Mouse (Mus musculus): ENCODE measurements around the gene Nmnat1. TPM values are rescaled to one million over a fixed set of nuclear protein-coding genes. Genes with fewer than 3 reads are reported as not detected.

The Nmnat1 gene
- polyA plus RNA-seq, 1 experiment from 2014 or later = 7.2 TPM

DNA sequence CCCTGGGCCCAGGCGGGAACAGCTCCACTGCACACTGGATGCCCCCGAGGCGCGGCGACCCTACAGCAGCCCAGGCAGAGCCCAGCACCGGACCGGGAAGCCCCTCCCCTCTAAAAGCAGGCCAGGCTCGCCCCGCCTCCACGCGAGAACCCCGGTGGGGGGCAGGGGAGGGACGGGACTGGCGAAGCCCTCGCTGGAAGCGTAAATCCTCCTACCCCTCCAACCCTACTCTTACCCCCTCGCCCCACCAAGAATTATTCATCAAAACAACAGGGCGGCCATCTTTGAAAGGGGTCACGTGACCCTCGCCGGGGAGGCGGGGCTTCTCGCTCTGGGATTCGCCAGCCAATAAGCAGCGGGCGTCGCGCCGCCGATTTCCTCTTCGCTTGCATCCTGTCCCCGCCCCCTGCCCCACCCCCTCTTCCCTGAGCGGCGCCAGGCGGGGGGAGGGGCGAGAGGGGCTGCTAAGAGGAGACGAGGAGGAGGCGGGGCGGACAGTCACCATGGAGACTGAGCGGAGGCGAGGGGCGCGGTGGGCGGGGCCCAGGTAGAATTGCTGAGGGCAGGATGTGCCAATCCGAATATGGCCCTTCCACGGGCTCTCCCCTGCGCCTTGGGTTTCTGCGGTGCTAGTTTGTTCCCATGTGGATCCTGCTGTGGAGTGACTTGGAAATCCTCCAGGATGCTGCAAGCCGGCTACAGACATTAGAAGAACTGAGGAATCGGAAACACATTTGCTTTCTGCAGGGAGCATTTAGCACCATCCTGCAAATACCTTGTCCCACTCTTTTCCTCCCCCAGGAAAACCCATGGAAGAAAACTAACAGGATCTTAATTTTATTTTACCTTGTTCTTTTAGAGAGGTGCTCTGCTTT is 58.4 kb downstream of the Nmnat1 start, which contains the start of gene Ube4b:
Gene Ube4b, minus strand, starts transcription at position 425 of the 875 bp plus-strand sequence.
- Histone ChIP-seq H3K9me3 (no peaks in the 10 kb centered on the region), H3K27me3 (replicated peaks) (no peaks in the 10 kb centered on the region), H3K9ac (peak within 1 kb of the TSS; percentile 86), H3K4me3 (peak within 1 kb of the TSS; percentile 87), H3K27ac (peak within 1 kb of the TSS; percentile 99), H3K4me1 (peaks cover 26% of the 10 kb centered on the region), H3K36me3 (replicated peaks) (no peaks in the 10 kb centered on the region), H3K4me2 (peak within 1 kb of the TSS; percentile 76)
- peak; percentile 96 for ATAC-seq (replicated peaks)
- WGBS = 0% methylated on average over 44 of the region's 50 CpGs

DNA sequence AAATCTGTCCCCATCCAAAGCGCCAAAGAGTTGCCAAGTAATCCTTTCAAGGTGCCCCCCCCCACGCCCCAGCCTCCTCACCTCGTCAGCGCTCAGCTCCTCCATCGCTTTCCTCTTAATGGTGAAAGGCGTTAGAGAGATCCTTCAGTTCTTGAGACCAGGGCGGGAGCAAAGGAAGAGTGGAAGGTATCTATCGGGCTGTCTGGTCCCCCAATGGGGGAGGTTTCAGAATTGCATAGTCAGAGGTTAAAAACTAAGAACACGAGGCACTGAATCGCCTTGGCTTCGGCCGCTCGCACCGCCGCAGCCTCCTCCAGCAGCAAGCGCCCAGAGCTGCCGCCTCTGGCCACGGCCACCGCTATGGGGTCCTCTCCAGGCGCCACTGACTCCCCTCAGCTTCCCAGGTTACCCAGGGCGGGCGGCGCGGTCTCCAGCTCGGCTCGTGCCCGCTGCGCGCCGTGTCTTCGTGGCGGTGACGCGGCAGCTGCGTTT is 59.2 kb downstream of the Nmnat1 start:
- WGBS = under 1% methylated on average over 35 of the region's 35 CpGs
- ATAC-seq (replicated peaks) = peak; percentile 79

DNA sequence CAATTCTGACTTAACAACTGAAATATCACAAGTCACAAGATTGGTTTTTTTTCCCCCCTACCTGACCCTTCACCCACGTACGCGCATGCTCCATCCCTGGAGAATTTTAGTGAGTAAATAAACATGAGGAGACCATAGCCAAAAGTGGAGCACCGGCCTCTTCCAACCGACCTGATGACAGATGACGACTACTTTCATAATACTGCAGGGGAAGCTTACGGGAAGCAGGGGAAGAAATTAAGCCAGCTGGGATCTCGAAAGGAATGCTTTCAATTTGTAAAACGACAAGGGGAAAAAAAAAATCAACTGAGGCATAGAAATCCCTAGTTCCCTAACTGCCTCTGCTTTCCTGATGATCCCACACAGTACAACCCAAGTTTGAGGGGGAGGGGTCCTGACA is 60.2 kb downstream of the Nmnat1 start:
- ATAC-seq (replicated peaks) = no peak
- H3K27ac ChIP-seq = peak overlapping the region; percentile 42; the same call in 1 of the 2 replicates
- H3K36me3 ChIP-seq (replicated peaks) = no peaks in the 10 kb centered on the region
- H3K4me1 ChIP-seq = peaks cover 31% of the 10 kb centered on the region
- WGBS = under 1% methylated on average over 9 of the region's 9 CpGs
- H3K27me3 ChIP-seq (replicated peaks) = no peaks in the 10 kb centered on the region
- peak overlapping the region; percentile 87 for H3K4me3 ChIP-seq
- no peaks in the 10 kb centered on the region for H3K9me3 ChIP-seq
- peak overlapping the region; percentile 76 for H3K4me2 ChIP-seq
- H3K9ac ChIP-seq = peak overlapping the region; percentile 86; the same call in 1 of the 2 replicates

More for the DNA sequence above, 59.2 kb downstream of the Nmnat1 start:
- H3K27ac ChIP-seq = peak overlapping the region; percentile 99
- H3K9ac ChIP-seq = peak overlapping the region; percentile 86
- peak overlapping the region; percentile 87 for H3K4me3 ChIP-seq
- peak overlapping the region; percentile 76 for H3K4me2 ChIP-seq
- peaks cover 28% of the 10 kb centered on the region for H3K4me1 ChIP-seq
- no peaks in the 10 kb centered on the region for H3K9me3 ChIP-seq
- no peaks in the 10 kb centered on the region for H3K27me3 ChIP-seq (replicated peaks)
- no peaks in the 10 kb centered on the region for H3K36me3 ChIP-seq (replicated peaks)

DNA sequence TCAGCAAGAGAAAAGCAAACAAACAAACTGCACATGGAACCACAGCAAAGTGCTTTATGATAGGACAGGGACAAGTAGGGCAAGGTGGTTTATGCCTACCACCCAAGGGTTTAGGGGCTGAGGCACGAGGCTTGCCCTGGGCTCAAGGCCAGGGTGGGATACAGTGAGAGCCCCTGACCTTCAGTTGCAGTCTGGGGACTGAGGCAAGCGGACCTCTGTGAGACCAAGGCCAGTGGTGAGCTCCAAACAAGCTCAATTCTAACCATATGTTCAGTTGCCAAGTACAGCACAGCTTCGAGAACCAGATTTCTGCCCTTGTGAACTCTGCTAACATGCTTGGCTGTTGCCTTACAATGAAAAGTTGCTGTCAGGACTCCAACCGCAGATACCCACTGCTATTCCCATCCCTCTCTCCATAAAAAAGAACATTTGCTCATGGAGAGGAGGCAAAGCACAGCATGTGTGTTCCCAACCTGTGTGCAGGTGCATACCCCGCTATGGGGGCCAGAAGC is 67.1 kb downstream of the Nmnat1 start:
- peaks cover 46% of the 10 kb centered on the region for H3K4me1 ChIP-seq
- ATAC-seq (replicated peaks) = no peak
- WGBS = 84% methylated on average over 5 of the region's 5 CpGs

More for the DNA sequence above, 67.1 kb downstream of the Nmnat1 start:
- Histone ChIP-seq H3K9me3 (no peaks in the 10 kb centered on the region), H3K27me3 (replicated peaks) (no peaks in the 10 kb centered on the region), H3K9ac (no peak overlapping the region), H3K36me3 (replicated peaks) (no peaks in the 10 kb centered on the region), H3K4me2 (no peak overlapping the region), H3K27ac (no peak overlapping the region), H3K4me3 (no peak overlapping the region)

Other genes with a start within 250 kb of the Nmnat1 start
- 147 and 154 TPM in 2 replicates for gene Kif1b, start 177.5 kb downstream of the Nmnat1 start, polyA plus RNA-seq (2015; fragmentation: Nextera tagmentation; extraction: Ambion mirVana)
- gene Ube4b, start 58.5 kb downstream of the Nmnat1 start, polyA plus RNA-seq (2015; fragmentation: Nextera tagmentation; extraction: Ambion mirVana) = 58.7 and 64.5 TPM in 2 replicates
- gene Rbp7, start 30.2 kb downstream of the Nmnat1 start, polyA plus RNA-seq (2015; fragmentation: Nextera tagmentation; extraction: Ambion mirVana) = 0.99 TPM in 1 of 2 replicates, not detected in the other
- gene Tmem274, start 7.8 kb downstream of the Nmnat1 start, polyA plus RNA-seq (2015; fragmentation: Nextera tagmentation; extraction: Ambion mirVana) = not detected in 2 replicates
- gene Lzic, start within 50 bp of the Nmnat1 start, polyA plus RNA-seq (2015; fragmentation: Nextera tagmentation; extraction: Ambion mirVana) = 36.6 and 39.9 TPM in 2 replicates
- gene Ctnnbip1, start 33.0 kb upstream of the Nmnat1 start, polyA plus RNA-seq (2015; fragmentation: Nextera tagmentation; extraction: Ambion mirVana) = 99.5 and 106 TPM in 2 replicates
- 163 and 164 TPM in 2 replicates for gene Clstn1, start 101.3 kb upstream of the Nmnat1 start, polyA plus RNA-seq (2015; fragmentation: Nextera tagmentation; extraction: Ambion mirVana)
- 14.0 and 15.5 TPM in 2 replicates for gene Pik3cd, start 217.4 kb upstream of the Nmnat1 start, polyA plus RNA-seq (2015; fragmentation: Nextera tagmentation; extraction: Ambion mirVana)